Mouse (Mus musculus): ENCODE measurements at regions not wholly inside any gene's neighbourhood (a gene's known extent, or its start where the extent isn't known, plus 50 kb on each side); places are given as distances from the start of the nearest gene placed in this dataset.

DNA sequence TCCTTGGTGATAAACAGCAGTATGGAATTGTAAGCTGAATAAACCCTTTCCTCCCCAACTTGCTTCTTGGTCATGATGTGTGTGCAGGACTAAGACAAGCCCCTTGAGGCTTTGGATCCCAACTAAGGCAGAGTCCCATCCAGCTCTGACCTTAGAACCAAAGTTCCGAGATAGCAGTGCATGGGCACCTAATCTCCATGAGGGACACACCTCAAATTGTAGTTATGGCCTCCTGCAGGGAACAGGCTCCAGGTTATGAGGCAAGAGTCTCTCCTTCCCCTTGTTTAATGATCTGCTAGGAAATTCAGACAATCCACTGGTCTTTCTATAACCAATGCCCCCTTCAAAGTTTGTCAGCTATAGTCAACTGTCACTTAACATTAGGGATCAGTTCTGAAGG is 96.9 kb downstream of the Zfp36l1 start:
- H3K27me3 ChIP-seq = no peaks in the 10 kb centered on the region
- H3K4me1 ChIP-seq = peaks cover 67% of the 10 kb centered on the region
- WGBS = 100% methylated on average over 1 of the region's 1 CpGs
- H3K9me3 ChIP-seq (replicated peaks) = no peaks in the 10 kb centered on the region
- no peak overlapping the region for H3K27ac ChIP-seq (replicated peaks)
- no peak overlapping the region for H3K4me3 ChIP-seq (replicated peaks)
- no peak for ATAC-seq (ENCODE audit: insufficient number of reproducible peaks, low FRiP score, low TSS enrichment, low read depth)
- no peak overlapping the region for H3K9ac ChIP-seq
- H3K4me2 ChIP-seq (replicated peaks) = no peak overlapping the region
- no peaks in the 10 kb centered on the region for H3K36me3 ChIP-seq

DNA sequence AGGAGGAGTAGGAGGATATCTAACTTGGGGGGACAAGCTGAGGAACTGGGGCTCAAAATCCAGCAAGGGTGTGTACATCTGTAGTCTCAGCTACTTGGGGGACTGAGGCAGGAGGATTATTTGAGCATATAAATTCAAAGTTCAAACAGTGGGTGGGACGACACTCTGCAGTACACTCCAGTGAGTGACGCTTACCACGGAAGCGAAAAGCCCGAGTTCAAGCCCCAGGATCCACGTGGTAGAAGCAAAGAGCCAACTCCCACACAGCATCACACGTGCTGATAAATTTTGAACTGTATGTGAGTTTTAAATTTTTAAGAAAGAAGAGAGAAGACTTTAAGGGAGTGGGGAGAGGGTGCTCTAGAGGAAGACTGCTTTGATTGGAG is 98.2 kb downstream of the Zfp36l1 start:
- H3K36me3 ChIP-seq = no peaks in the 10 kb centered on the region
- H3K4me2 ChIP-seq (replicated peaks) = peak overlapping the region; percentile 35; the same call in 1 of the 2 replicates
- H3K9ac ChIP-seq = no peak overlapping the region
- peak overlapping the region; percentile 95 for H3K27ac ChIP-seq (replicated peaks)
- H3K4me3 ChIP-seq (replicated peaks) = no peak overlapping the region
- H3K27me3 ChIP-seq = no peaks in the 10 kb centered on the region
- H3K4me1 ChIP-seq = peaks cover 61% of the 10 kb centered on the region
- WGBS = 37% methylated on average over 7 of the region's 7 CpGs
- ATAC-seq (ENCODE audit: insufficient number of reproducible peaks, low FRiP score, low TSS enrichment, low read depth) = no peak
- H3K9me3 ChIP-seq (replicated peaks) = no peaks in the 10 kb centered on the region

DNA sequence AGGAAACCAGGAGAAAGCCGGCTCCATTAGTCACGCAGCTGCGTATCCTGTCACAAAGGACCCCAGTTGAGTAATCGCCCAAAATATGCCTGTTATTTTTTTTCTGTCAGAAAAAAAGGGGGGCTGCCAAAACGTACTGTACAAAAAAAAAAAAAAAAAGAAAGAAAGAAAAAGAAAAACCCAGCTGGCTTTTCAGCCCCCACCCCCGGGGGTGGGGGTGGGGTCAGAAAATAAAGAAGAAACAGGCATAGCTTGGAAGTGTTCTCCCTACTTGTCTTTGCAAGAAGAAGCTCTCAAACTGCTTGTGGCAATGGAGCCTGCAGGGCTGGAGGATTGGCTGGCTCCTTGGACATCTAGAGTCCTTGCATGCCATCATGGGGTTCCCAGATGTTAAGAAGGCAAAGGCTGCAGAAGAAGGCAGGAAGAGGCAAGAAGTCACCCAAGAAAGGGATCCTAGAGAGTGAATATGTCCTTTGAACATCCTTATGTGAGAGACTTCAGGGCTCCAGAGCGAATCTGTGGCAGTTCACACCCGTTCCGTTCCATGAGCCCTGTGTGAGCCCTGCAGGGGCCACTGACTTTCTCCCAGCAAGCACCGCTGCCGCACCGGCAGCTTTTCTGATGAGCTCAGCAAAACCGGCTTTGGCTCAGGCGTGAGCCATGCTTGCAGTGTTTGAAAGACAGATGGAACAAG is 98.8 kb downstream of the Zfp36l1 start:
- H3K9me3 ChIP-seq (replicated peaks) = no peaks in the 10 kb centered on the region
- H3K4me1 ChIP-seq = peaks cover 60% of the 10 kb centered on the region
- H3K27me3 ChIP-seq = no peaks in the 10 kb centered on the region
- no peak overlapping the region for H3K9ac ChIP-seq
- H3K27ac ChIP-seq (replicated peaks) = peak overlapping the region; percentile 95
- no peaks in the 10 kb centered on the region for H3K36me3 ChIP-seq
- peak; percentile 84 for ATAC-seq (ENCODE audit: insufficient number of reproducible peaks, low FRiP score, low TSS enrichment, low read depth)
- peak overlapping the region; percentile 1; the same call in 1 of the 2 replicates for H3K4me3 ChIP-seq (replicated peaks)
- peak overlapping the region; percentile 35 for H3K4me2 ChIP-seq (replicated peaks)
- 4% methylated on average over 14 of the region's 14 CpGs for WGBS

- Histone ChIP-seq H3K4me3 (replicated peaks) (0 out of 2 replicates have a peak overlapping the region, but pooled peaks have one; percentile 1), H3K9ac (no peak overlapping the region), H3K27ac (replicated peaks) (peak overlapping the region; percentile 95), H3K4me1 (peaks cover 55% of the 10 kb centered on the region), H3K36me3 (no peaks in the 10 kb centered on the region), H3K4me2 (replicated peaks) (peak overlapping the region; percentile 35), H3K9me3 (replicated peaks) (no peaks in the 10 kb centered on the region), H3K27me3 (no peaks in the 10 kb centered on the region)
- WGBS = 25% methylated on average over 6 of the region's 6 CpGs
- no peak; the same call in 1 of the 2 replicates for ATAC-seq (ENCODE audit: insufficient number of reproducible peaks, low FRiP score, low TSS enrichment, low read depth)
Measured at GRCm38 (mm10) chr12:80013577-80013903, 99.3 kb downstream of the Zfp36l1 start.

DNA sequence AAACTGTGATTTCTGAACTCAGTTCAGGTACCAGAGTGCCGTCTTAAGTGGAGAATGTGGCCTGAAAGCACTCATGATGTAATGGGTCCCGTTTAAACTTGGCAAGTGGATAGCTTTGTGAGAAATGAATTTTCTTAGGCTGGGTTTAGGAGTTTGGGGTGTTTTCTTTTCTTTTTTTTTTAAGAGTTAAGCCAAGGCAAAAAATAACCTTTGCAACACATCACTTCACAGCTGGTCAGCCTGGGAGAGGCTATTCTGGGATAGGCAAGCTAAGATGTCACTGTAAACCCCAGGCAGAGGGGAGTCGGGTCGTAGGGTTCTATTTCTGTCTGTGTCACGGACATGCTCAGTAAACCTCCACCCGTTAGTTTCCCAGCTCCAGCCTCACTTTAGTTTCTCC is 100.9 kb downstream of the Zfp36l1 start:
- WGBS = 59% methylated on average over 6 of the region's 6 CpGs
- no peak for ATAC-seq (ENCODE audit: insufficient number of reproducible peaks, low FRiP score, low TSS enrichment, low read depth)
- Histone ChIP-seq H3K4me3 (replicated peaks) (no peak overlapping the region), H3K27ac (replicated peaks) (peak overlapping the region; percentile 95; the same call in 1 of the 2 replicates), H3K4me2 (replicated peaks) (no peak overlapping the region), H3K27me3 (no peaks in the 10 kb centered on the region), H3K4me1 (peaks cover 41% of the 10 kb centered on the region), H3K36me3 (no peaks in the 10 kb centered on the region), H3K9ac (no peak overlapping the region), H3K9me3 (replicated peaks) (no peaks in the 10 kb centered on the region)

DNA sequence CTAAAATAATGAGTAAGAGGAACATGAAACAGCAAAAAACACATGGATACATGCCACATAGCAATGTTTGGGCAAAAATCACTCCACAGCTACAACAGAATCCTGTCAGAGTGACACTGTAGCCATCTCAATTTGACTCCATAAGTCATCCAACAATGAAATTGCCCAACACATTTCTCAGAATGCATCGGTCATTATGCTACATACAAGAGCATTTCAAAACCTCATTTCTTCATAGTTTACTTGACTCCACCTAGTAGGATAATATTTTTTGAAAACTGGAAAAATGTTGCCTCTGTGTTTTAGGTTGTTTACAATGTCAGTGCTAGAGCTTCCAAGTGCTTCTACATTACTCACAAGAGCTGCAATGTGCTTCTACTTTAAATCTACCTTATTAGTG is 101.9 kb downstream of the Zfp36l1 start:
- Histone ChIP-seq H3K27me3 (no peaks in the 10 kb centered on the region), H3K36me3 (no peaks in the 10 kb centered on the region), H3K4me1 (peaks cover 36% of the 10 kb centered on the region), H3K4me3 (replicated peaks) (no peak overlapping the region), H3K9me3 (replicated peaks) (no peaks in the 10 kb centered on the region), H3K27ac (replicated peaks) (no peak overlapping the region), H3K9ac (no peak overlapping the region), H3K4me2 (replicated peaks) (no peak overlapping the region)
- ATAC-seq (ENCODE audit: insufficient number of reproducible peaks, low FRiP score, low TSS enrichment, low read depth) = no peak
- 88% methylated on average over 1 of the region's 1 CpGs for WGBS

- Histone ChIP-seq H3K4me2 (replicated peaks) (no peak overlapping the region), H3K4me3 (replicated peaks) (no peak overlapping the region), H3K9me3 (replicated peaks) (no peaks in the 10 kb centered on the region), H3K36me3 (no peaks in the 10 kb centered on the region), H3K27ac (replicated peaks) (no peak overlapping the region), H3K27me3 (no peaks in the 10 kb centered on the region), H3K9ac (no peak overlapping the region), H3K4me1 (peaks cover 34% of the 10 kb centered on the region)
- no peak for ATAC-seq (ENCODE audit: insufficient number of reproducible peaks, low FRiP score, low TSS enrichment, low read depth)
- 61% methylated on average over 2 of the region's 2 CpGs for WGBS
Measured at GRCm38 (mm10) chr12:80010220-80010619, 102.6 kb downstream of the Zfp36l1 start.

- Histone ChIP-seq H3K27me3 (no peaks in the 10 kb centered on the region), H3K9me3 (replicated peaks) (no peaks in the 10 kb centered on the region), H3K27ac (replicated peaks) (no peak overlapping the region), H3K36me3 (no peaks in the 10 kb centered on the region), H3K4me2 (replicated peaks) (no peak overlapping the region), H3K9ac (no peak overlapping the region), H3K4me1 (peaks cover 29% of the 10 kb centered on the region), H3K4me3 (replicated peaks) (no peak overlapping the region)
- no peak for ATAC-seq (ENCODE audit: insufficient number of reproducible peaks, low FRiP score, low TSS enrichment, low read depth)
- WGBS = 50% methylated on average over 7 of the region's 7 CpGs
Measured at GRCm38 (mm10) chr12:80007849-80008248, 105.0 kb downstream of the Zfp36l1 start.

DNA sequence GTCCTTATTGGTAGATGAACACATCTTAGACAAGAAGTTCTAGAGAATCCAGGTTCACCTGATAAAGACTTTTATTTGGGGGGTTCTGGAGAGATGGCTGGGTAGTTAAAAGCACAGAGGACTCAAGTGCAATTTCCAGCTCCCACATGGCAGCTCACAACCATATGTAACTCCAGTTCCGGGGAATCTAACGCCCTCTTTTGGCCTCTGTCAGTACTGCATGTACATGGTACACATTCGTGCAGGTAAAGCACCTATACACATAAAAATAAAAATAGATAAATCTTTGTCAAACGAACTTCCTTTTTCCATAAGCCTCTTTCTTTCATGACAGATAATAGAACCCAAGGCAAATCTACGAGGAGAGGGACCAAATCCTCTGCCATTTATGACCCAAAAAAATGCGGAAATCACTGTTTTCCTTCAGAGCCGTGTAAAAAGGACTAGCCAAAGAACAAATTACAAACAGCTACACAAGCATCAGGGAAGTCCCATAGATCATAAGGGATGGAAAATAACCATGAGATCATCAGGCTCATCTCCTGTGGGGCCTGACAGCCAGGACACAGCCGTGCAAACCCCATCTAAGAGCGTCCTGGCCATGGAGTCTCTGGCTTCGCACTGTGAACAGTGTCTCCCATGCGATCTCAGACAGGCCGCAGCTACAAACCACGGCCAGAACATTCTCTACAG is 107.4 kb downstream of the Zfp36l1 start:
- Histone ChIP-seq H3K36me3 (no peaks in the 10 kb centered on the region), H3K27ac (replicated peaks) (peak overlapping the region; percentile 51; the same call in 1 of the 2 replicates)
- WGBS = 80% methylated on average over 13 of the region's 13 CpGs

DNA sequence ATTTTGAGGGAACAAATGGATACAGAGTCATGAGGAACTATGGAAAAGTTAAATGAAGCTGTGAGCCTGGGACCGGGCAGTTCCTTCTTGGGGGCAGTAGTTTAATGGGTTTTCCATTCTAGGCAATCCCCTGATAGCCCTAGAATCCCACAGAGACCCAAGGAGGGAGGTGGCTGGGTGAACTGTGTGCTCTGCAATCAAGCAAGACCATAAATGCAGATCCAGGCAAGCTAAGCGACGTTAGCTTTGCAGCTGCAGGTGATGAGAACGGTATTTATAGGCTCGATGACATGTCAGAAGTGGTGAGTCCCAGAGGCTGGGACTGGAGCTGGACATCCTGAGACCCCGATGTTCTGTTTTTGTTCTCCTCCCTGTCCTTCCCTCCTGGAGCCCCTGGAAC is 108.2 kb downstream of the Zfp36l1 start:
- Histone ChIP-seq H3K4me2 (replicated peaks) (no peak overlapping the region), H3K27me3 (no peaks in the 10 kb centered on the region), H3K27ac (replicated peaks) (peak overlapping the region; percentile 51), H3K4me3 (replicated peaks) (no peak overlapping the region), H3K4me1 (peaks cover 31% of the 10 kb centered on the region), H3K36me3 (no peaks in the 10 kb centered on the region), H3K9me3 (replicated peaks) (no peaks in the 10 kb centered on the region), H3K9ac (no peak overlapping the region)
- ATAC-seq (ENCODE audit: insufficient number of reproducible peaks, low FRiP score, low TSS enrichment, low read depth) = no peak
- 69% methylated on average over 6 of the region's 6 CpGs for WGBS

More for the DNA sequence above, 107.4 kb downstream of the Zfp36l1 start:
- Histone ChIP-seq H3K27me3 (no peaks in the 10 kb centered on the region), H3K4me1 (peaks cover 32% of the 10 kb centered on the region), H3K4me2 (replicated peaks) (no peak overlapping the region), H3K9ac (no peak overlapping the region), H3K4me3 (replicated peaks) (no peak overlapping the region), H3K9me3 (replicated peaks) (no peaks in the 10 kb centered on the region)
- ATAC-seq (ENCODE audit: insufficient number of reproducible peaks, low FRiP score, low TSS enrichment, low read depth) = no peak

DNA sequence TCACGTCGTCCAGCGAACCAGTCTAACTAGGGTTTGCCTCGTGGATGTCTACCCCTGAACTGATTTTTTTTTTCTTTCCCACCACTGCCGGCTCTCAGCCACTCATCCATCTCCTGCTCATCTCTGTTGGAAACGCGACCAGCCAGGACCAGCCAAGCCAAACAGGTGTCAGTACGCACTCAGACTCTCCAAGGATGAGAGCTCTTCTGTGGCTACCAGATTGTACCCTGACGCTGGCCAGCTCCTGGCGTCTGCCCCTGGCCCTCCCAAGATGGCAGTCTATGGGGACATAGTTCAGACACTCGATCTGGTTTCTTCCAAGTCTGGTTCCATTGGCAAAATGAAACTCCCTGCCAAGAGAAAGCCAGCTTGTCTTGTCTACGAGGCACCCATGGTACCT is 109.3 kb downstream of the Zfp36l1 start:
- Histone ChIP-seq H3K4me1 (peaks cover 31% of the 10 kb centered on the region), H3K27me3 (no peaks in the 10 kb centered on the region), H3K9me3 (replicated peaks) (no peaks in the 10 kb centered on the region), H3K36me3 (no peaks in the 10 kb centered on the region), H3K4me3 (replicated peaks) (no peak overlapping the region), H3K4me2 (replicated peaks) (no peak overlapping the region), H3K27ac (replicated peaks) (no peak overlapping the region), H3K9ac (no peak overlapping the region)
- no peak for ATAC-seq (ENCODE audit: insufficient number of reproducible peaks, low FRiP score, low TSS enrichment, low read depth)
- WGBS = 82% methylated on average over 12 of the region's 12 CpGs
